Mouse (Mus musculus) left cerebral cortex, postnatal 10 days (tissue): Measurements from ENCODE around the gene St3gal3. TPM values are rescaled to one million over a fixed set of nuclear protein-coding genes. Genes with fewer than 3 reads are reported as not detected.

Source experiments
- DNase-seq, 2 experiments: peaks; one replicate each; pipeline ENCODE4 v3.0.0; 2021 to 2022; ENCODE audit warnings: low spot score in 2 of 2, mixed read lengths in 1 of 2; ENCODE audit errors: extremely low spot score in 1 of 2
- intact Hi-C: fragments of 180-260 bp; cut with DNase I; formaldehyde crosslinking; loops from one replicate; pipeline ENCODE4 v1.15.1; 2025
- total RNA-seq, 2 experiments: library from RNA; stranded (reverse); gene quantifications; 2 replicates each; pipeline ENCODE4 v1.2.3; 2021

St3gal3 gene
- total RNA-seq, 2 experiments from 2014 or later: 36.8 to 40.2 TPM

- DNase-seq: no peak
- intact Hi-C loops: no loop called here
Measured at GRCm38 (mm10) chr4:117978282-117978681, 156.4 kb downstream of the St3gal3 start.

- DNase-seq: no peak
- intact Hi-C loops: no loop called here
Measured at GRCm38 (mm10) chr4:117977841-117978240, 156.9 kb downstream of the St3gal3 start.

- intact Hi-C loops: no loop called here
- no peak for DNase-seq
Measured at GRCm38 (mm10) chr4:117977371-117977770, 157.3 kb downstream of the St3gal3 start.

GRCm38 (mm10) chr4:117975820-117976219 lies 158.9 kb downstream of the St3gal3 start:
- intact Hi-C loops: no loop called here
- no peak for DNase-seq

- DNase-seq: no peak
- intact Hi-C loops: no loop called here
Measured at GRCm38 (mm10) chr4:117974719-117975118, 160.0 kb downstream of the St3gal3 start.

- intact Hi-C loops: no loop called here
- no peak for DNase-seq
Measured at GRCm38 (mm10) chr4:117972999-117973398, 161.7 kb downstream of the St3gal3 start.

- intact Hi-C loops: no loop called here
- no peak for DNase-seq
Measured at GRCm38 (mm10) chr4:117964346-117965025, 170.2 kb downstream of the St3gal3 start.

- intact Hi-C loops: no loop called here
Measured at GRCm38 (mm10) chr4:117957492-117957891, 177.2 kb downstream of the St3gal3 start.

GRCm38 (mm10) chr4:117947493-117947892 lies 187.2 kb downstream of the St3gal3 start:
- DNase-seq: no peak
- intact Hi-C loops: no loop called here

More at GRCm38 (mm10) chr4:117957492-117957891, 177.2 kb downstream of the St3gal3 start:
- no peak for DNase-seq

GRCm38 (mm10) chr4:117946639-117947305 lies 187.9 kb downstream of the St3gal3 start:
- no peak for DNase-seq
- intact Hi-C loops: no loop called here

GRCm38 (mm10) chr4:117943317-117943716 lies 191.4 kb downstream of the St3gal3 start:
- no peak for DNase-seq
- intact Hi-C loops: no loop called here

GRCm38 (mm10) chr4:117936964-117937363 lies 197.8 kb downstream of the St3gal3 start:
- intact Hi-C loops: no loop called here
- no peak for DNase-seq

GRCm38 (mm10) chr4:117934081-117934480 lies 200.6 kb downstream of the St3gal3 start:
- DNase-seq: no peak
- intact Hi-C loops: no loop called here

GRCm38 (mm10) chr4:117933248-117933647 lies 201.5 kb downstream of the St3gal3 start:
- intact Hi-C loops: no loop called here

GRCm38 (mm10) chr4:117929391-117929881 lies 205.3 kb downstream of the St3gal3 start, which contains the start of gene Artn:
Gene Artn, minus strand, starts transcription at chr4:117929763.
- peak in 1 of 2 experiments; percentile 41 for DNase-seq
- intact Hi-C loops: loop anchor here (10.0 kb wide), 1 partner anchor 365 kb away; the partner anchor contains the start of gene Ptprf

More at GRCm38 (mm10) chr4:117933248-117933647, 201.5 kb downstream of the St3gal3 start:
- no peak for DNase-seq

- intact Hi-C loops: loop anchor here (1.0 to 10.0 kb wide), 2 partner anchors 155 to 366 kb away; partner anchors contain the start of gene Ptprf
- DNase-seq: peak in 1 of 2 experiments; percentile 56
Measured at GRCm38 (mm10) chr4:117928699-117929241, 205.9 kb downstream of the St3gal3 start.

- intact Hi-C loops: loop anchor here (1.0 to 10.0 kb wide), 2 partner anchors 155 to 367 kb away; partner anchors contain the start of gene Ptprf
- peak in 1 of 2 experiments; percentile 60 for DNase-seq
Measured at GRCm38 (mm10) chr4:117928234-117928633, 206.5 kb downstream of the St3gal3 start.

GRCm38 (mm10) chr4:117926545-117927482 lies 207.9 kb downstream of the St3gal3 start:
- peak in 1 of 2 experiments; percentile 77 for DNase-seq
- intact Hi-C loops: loop anchor here (10.0 kb wide), 1 partner anchor 368 kb away; the partner anchor contains the start of gene Ptprf
